Mouse (Mus musculus): ENCODE data around the gene Acsl5. TPM values are rescaled to one million over a fixed set of nuclear protein-coding genes. Genes with fewer than 3 reads are reported as not detected.
A peak's percentile ranks its signal among the peaks of the same experiment; 100 is the strongest.

The Acsl5 gene
- polyA plus RNA-seq, 1 experiment from 2014 or later: 19.8 TPM

DNA sequence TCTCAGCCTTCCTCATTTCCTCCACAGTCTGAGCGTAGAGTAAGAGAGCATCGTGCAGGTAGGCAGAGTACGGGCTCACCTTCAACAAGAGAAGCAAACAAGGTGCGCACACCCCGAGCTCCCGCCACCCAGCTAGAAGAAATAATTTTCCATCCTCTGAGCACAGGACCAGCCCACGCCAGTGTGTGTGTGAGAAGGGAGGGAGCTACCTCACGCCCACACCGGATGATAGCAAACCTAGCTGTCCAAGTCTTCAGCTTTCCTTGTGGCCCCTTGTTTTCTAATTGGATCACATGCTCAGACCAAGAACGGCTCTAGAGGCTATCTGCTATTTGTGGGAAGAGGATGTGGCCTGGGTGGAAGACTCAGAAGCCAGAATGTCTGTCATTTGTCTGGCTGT is 20.7 kb upstream of the Acsl5 start:
- Histone ChIP-seq H3K4me3 (ENCODE audit: low read depth, low read length) (no peak overlapping the region), H3K9me3 (ENCODE audit: control insufficient read depth, low read length) (no peaks in the 10 kb centered on the region)
- 87% methylated on average over 10 of the region's 10 CpGs for WGBS

DNA sequence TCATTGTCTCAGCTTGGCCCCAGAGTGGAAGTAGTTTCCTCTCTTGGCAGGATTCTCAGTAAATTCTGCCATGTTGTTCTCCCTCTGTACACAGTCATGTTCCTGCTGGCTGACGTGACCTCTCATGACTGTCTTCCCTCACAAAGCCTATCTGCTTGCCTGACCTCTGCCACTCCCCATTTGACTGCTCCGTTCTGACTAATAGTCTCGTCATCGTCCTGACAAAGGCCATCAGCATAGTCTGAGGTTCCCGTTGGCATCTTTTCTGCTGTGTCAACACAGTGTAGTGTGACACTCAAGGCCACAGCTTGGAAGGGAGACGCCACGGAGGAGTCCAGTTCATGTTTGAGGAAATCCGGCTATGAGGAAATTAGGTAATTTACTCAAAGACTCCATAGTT is 19.6 kb upstream of the Acsl5 start:
- H3K27ac ChIP-seq (replicated peaks; ENCODE audit: low read depth, low read length): no peak overlapping the region
- ATAC-seq (ENCODE audit: insufficient number of reproducible peaks, low FRiP score, low TSS enrichment, low read depth): no peak
- 81% methylated on average over 8 of the region's 8 CpGs for WGBS

More for the DNA sequence above, 20.7 kb upstream of the Acsl5 start:
- Histone ChIP-seq H3K4me2 (ENCODE audit: low read depth, severe bottlenecking) (no peak overlapping the region), H3K9ac (ENCODE audit: low read length) (no peak overlapping the region), H3K27me3 (ENCODE audit: control insufficient read depth, insufficient read depth, low read length) (no peaks in the 10 kb centered on the region), H3K27ac (replicated peaks; ENCODE audit: low read depth, low read length) (no peak overlapping the region), H3K4me1 (ENCODE audit: control insufficient read depth, insufficient read depth, low read length) (no peaks in the 10 kb centered on the region), H3K36me3 (ENCODE audit: control insufficient read depth, insufficient read depth, low read length) (no peaks in the 10 kb centered on the region)
- no peak for DNase-seq (ENCODE audit: low spot score)
- ATAC-seq (ENCODE audit: insufficient number of reproducible peaks, low FRiP score, low TSS enrichment, low read depth): no peak

DNA sequence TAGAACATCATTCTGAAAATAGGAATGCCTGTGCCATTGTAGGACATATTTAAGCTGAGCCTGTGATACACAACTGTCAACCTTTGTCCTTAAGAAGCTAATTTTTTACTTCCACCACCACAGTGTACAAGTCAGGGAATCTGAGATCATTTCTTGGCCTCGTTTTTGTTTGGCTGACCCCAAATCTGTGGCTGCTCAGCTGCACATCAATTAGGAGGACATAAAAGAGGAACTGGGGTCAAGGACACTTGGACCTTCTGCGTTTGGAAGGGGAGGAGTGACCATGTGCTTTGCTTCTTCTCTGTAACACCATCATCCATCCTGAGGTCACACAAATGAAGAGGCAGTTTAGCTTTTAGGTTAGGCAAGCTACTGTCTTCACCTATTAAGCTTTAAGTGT is 15.7 kb upstream of the Acsl5 start:
- no peak overlapping the region for H3K27ac ChIP-seq (replicated peaks; ENCODE audit: low read depth, low read length)
- no peaks in the 10 kb centered on the region for H3K36me3 ChIP-seq (ENCODE audit: control insufficient read depth, insufficient read depth, low read length)
- H3K4me2 ChIP-seq (ENCODE audit: low read depth, severe bottlenecking): no peak overlapping the region
- no peaks in the 10 kb centered on the region for H3K9me3 ChIP-seq (ENCODE audit: control insufficient read depth, low read length)
- DNase-seq (ENCODE audit: low spot score) (no peak), ATAC-seq (ENCODE audit: insufficient number of reproducible peaks, low FRiP score, low TSS enrichment, low read depth) (no peak)
- H3K27me3 ChIP-seq (ENCODE audit: control insufficient read depth, insufficient read depth, low read length): no peaks in the 10 kb centered on the region
- H3K4me3 ChIP-seq (ENCODE audit: low read depth, low read length): no peak overlapping the region
- no peak overlapping the region for H3K9ac ChIP-seq (ENCODE audit: low read length)
- H3K4me1 ChIP-seq (ENCODE audit: control insufficient read depth, insufficient read depth, low read length): no peaks in the 10 kb centered on the region
- 31% methylated on average over 2 of the region's 2 CpGs for WGBS

More for the DNA sequence above, 19.6 kb upstream of the Acsl5 start:
- H3K4me1 ChIP-seq (ENCODE audit: control insufficient read depth, insufficient read depth, low read length): no peaks in the 10 kb centered on the region
- H3K27me3 ChIP-seq (ENCODE audit: control insufficient read depth, insufficient read depth, low read length): no peaks in the 10 kb centered on the region
- H3K4me3 ChIP-seq (ENCODE audit: low read depth, low read length): no peak overlapping the region
- no peak overlapping the region for H3K4me2 ChIP-seq (ENCODE audit: low read depth, severe bottlenecking)
- DNase-seq (ENCODE audit: low spot score): no peak
- no peaks in the 10 kb centered on the region for H3K9me3 ChIP-seq (ENCODE audit: control insufficient read depth, low read length)
- H3K9ac ChIP-seq (ENCODE audit: low read length): no peak overlapping the region
- no peaks in the 10 kb centered on the region for H3K36me3 ChIP-seq (ENCODE audit: control insufficient read depth, insufficient read depth, low read length)

DNA sequence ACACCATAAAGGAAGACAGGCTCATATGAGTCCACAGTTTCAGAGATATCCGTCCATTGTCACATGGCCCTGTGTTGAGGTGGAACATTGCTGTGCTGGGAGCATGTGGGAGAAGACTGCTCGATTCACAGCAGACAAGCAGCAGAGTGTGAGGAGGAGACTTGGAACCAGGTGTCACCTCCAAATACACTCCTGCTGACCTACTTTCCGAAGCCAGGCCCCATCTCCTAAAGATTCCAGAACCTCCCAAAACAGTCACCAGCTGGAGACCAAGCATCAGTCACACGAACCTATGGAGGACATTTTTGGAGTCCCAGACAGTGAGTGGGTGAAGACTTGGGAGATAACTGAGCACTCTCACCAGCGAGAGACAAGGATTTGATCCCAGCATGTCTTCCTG is 15.2 kb upstream of the Acsl5 start:
- ATAC-seq (ENCODE audit: insufficient number of reproducible peaks, low FRiP score, low TSS enrichment, low read depth): no peak
- no peak for DNase-seq (ENCODE audit: low spot score)
- no peak overlapping the region for H3K27ac ChIP-seq (replicated peaks; ENCODE audit: low read depth, low read length)
- no peak overlapping the region for H3K4me2 ChIP-seq (ENCODE audit: low read depth, severe bottlenecking)
- 78% methylated on average over 5 of the region's 5 CpGs for WGBS
- no peak overlapping the region for H3K9ac ChIP-seq (ENCODE audit: low read length)
- no peaks in the 10 kb centered on the region for H3K4me1 ChIP-seq (ENCODE audit: control insufficient read depth, insufficient read depth, low read length)
- no peak overlapping the region for H3K4me3 ChIP-seq (ENCODE audit: low read depth, low read length)
- no peaks in the 10 kb centered on the region for H3K9me3 ChIP-seq (ENCODE audit: control insufficient read depth, low read length)
- H3K36me3 ChIP-seq (ENCODE audit: control insufficient read depth, insufficient read depth, low read length): no peaks in the 10 kb centered on the region
- H3K27me3 ChIP-seq (ENCODE audit: control insufficient read depth, insufficient read depth, low read length): no peaks in the 10 kb centered on the region

DNA sequence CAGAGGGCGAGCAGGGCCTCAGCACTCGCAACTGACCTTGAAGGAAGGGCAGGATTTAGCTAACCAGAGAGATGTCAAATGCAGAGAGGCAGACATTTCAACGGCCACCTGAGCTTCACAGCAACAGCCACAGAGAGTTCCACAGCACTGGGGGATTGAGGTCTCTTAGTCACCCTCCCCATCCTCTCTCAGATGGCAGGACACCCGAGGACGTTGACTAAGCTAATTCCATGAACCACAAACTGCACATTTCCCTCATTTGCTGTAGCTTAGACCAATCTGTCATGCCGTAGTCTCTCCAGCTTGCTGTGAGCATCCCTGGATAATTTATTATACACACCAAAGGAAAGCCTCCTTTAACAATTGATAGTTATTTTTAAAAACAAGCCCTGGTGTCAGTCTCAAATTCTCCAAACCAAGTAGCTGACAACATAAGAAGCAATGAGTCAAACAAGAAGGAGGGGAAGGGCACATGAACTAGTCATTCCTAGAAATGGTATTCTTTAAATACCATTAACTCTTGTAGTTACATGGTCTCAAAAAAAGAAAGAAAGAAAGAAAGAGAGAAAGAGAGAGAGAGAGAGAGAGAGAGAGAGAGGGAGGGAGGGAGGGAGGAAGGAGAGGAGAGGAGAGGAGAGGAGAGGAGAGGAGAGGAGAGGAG is 11.8 kb upstream of the Acsl5 start:
- Histone ChIP-seq H3K9me3 (ENCODE audit: control insufficient read depth, low read length) (no peaks in the 10 kb centered on the region), H3K9ac (ENCODE audit: low read length) (no peak overlapping the region), H3K27ac (replicated peaks; ENCODE audit: low read depth, low read length) (no peak overlapping the region), H3K4me1 (ENCODE audit: control insufficient read depth, insufficient read depth, low read length) (no peaks in the 10 kb centered on the region), H3K27me3 (ENCODE audit: control insufficient read depth, insufficient read depth, low read length) (no peaks in the 10 kb centered on the region), H3K4me2 (ENCODE audit: low read depth, severe bottlenecking) (no peak overlapping the region), H3K4me3 (ENCODE audit: low read depth, low read length) (no peak overlapping the region), H3K36me3 (ENCODE audit: control insufficient read depth, insufficient read depth, low read length) (no peaks in the 10 kb centered on the region)
- ATAC-seq (ENCODE audit: insufficient number of reproducible peaks, low FRiP score, low TSS enrichment, low read depth) (no peak), DNase-seq (ENCODE audit: low spot score) (no peak)
- WGBS: 82% methylated on average over 6 of the region's 6 CpGs

DNA sequence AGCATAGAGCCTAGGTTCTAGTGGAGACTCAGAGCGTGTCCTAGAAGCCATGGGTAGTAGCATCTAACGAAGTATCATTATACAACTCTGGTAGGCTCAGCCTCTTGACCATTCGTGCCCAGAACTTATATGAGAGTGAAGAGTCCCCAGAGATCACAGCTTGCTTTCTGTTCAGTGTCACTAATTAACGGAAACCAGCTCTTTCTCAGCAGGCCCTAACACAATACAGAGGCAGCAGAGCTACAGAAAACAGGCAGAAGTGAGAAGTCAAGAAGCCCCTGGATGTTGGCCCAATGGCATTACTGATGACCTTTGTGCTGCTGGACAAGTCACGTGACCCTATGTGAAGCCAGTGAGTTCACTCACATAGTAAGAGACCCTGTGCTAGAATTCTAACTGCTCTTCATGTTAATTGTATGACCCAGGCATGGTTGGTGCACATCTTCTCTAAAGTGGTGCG is 10.5 kb upstream of the Acsl5 start, which contains the start of gene Gucy2g:
Gucy2g (minus strand) TSS at position 51 of the 460 bp plus-strand sequence.
- Histone ChIP-seq H3K9me3 (ENCODE audit: control insufficient read depth, low read length) (no peaks in the 10 kb centered on the region), H3K4me2 (ENCODE audit: low read depth, severe bottlenecking) (no peak within 1 kb of the TSS), H3K9ac (ENCODE audit: low read length) (no peak within 1 kb of the TSS), H3K27me3 (ENCODE audit: control insufficient read depth, insufficient read depth, low read length) (no peaks in the 10 kb centered on the region), H3K36me3 (ENCODE audit: control insufficient read depth, insufficient read depth, low read length) (no peaks in the 10 kb centered on the region), H3K4me1 (ENCODE audit: control insufficient read depth, insufficient read depth, low read length) (no peaks in the 10 kb centered on the region), H3K4me3 (ENCODE audit: low read depth, low read length) (no peak within 1 kb of the TSS), H3K27ac (replicated peaks; ENCODE audit: low read depth, low read length) (no peak within 1 kb of the TSS)
- ATAC-seq (ENCODE audit: insufficient number of reproducible peaks, low FRiP score, low TSS enrichment, low read depth) (no peak), DNase-seq (ENCODE audit: low spot score) (no peak)
- WGBS: 80% methylated on average over 6 of the region's 6 CpGs

DNA sequence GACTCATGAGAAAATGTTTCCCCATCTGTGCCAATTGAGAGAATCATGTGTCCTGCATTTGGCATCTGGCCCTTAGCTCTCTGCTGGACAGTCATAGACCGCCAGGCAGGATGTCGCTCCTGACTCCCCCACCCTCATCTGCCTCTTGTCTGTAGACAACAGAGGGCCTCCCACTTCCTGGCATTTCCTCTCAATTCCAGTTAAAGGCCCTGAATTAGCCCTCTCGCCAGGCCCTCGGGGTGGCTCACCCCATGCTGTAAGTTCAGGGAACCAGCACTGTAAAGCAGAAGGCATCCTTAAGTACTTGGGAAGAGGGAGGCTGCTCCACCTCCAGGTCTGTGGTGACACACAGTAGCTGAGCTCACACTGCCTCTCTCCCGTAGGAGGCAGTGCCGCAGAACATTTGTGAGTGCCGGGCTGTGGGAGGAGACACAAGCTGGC is 6.9 kb upstream of the Acsl5 start:
- 23% methylated on average over 7 of the region's 7 CpGs for WGBS
- Histone ChIP-seq H3K4me2 (ENCODE audit: low read depth, severe bottlenecking) (no peak overlapping the region), H3K27me3 (ENCODE audit: control insufficient read depth, insufficient read depth, low read length) (no peaks in the 10 kb centered on the region), H3K9ac (ENCODE audit: low read length) (no peak overlapping the region), H3K27ac (replicated peaks; ENCODE audit: low read depth, low read length) (no peak overlapping the region; the same call in 1 of the 2 replicates), H3K4me1 (ENCODE audit: control insufficient read depth, insufficient read depth, low read length) (no peaks in the 10 kb centered on the region), H3K36me3 (ENCODE audit: control insufficient read depth, insufficient read depth, low read length) (no peaks in the 10 kb centered on the region), H3K9me3 (ENCODE audit: control insufficient read depth, low read length) (no peaks in the 10 kb centered on the region), H3K4me3 (ENCODE audit: low read depth, low read length) (no peak overlapping the region)
- ATAC-seq (ENCODE audit: insufficient number of reproducible peaks, low FRiP score, low TSS enrichment, low read depth): no peak
- DNase-seq (ENCODE audit: low spot score): peak; percentile 30

DNA sequence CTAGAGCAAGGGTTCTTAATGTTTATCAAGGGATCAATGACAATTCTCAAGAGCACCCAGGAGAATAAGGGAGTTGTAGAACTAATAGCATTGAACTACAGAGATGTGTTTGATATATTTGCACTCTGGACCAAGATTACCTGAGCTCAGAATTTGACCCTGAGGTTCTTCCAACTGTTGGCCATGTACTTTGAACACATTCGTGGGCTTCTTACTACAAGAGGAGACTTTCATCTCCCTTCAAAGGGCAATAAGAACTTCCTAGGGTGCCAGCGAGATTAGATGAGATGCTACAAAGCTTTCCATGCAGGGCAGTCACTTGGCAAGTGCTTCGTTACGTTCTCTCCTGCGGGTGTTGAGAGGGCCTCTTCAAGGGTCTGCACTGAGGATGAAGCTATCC is 4.2 kb upstream of the Acsl5 start:
- no peaks in the 10 kb centered on the region for H3K27me3 ChIP-seq (ENCODE audit: control insufficient read depth, insufficient read depth, low read length)
- no peak overlapping the region for H3K4me3 ChIP-seq (ENCODE audit: low read depth, low read length)
- no peak for DNase-seq (ENCODE audit: low spot score)
- no peaks in the 10 kb centered on the region for H3K9me3 ChIP-seq (ENCODE audit: control insufficient read depth, low read length)
- no peak overlapping the region for H3K27ac ChIP-seq (replicated peaks; ENCODE audit: low read depth, low read length)
- H3K9ac ChIP-seq (ENCODE audit: low read length): no peak overlapping the region
- WGBS: 84% methylated on average over 5 of the region's 5 CpGs
- no peaks in the 10 kb centered on the region for H3K36me3 ChIP-seq (ENCODE audit: control insufficient read depth, insufficient read depth, low read length)
- ATAC-seq (ENCODE audit: insufficient number of reproducible peaks, low FRiP score, low TSS enrichment, low read depth): no peak
- no peak overlapping the region for H3K4me2 ChIP-seq (ENCODE audit: low read depth, severe bottlenecking)
- H3K4me1 ChIP-seq (ENCODE audit: control insufficient read depth, insufficient read depth, low read length): no peaks in the 10 kb centered on the region
